ENCODE assay signal across 8 mouse cellular contexts in genomic region chr9:21509772-21510688, GRCm38 (mm10). TPM values are rescaled to one million over a fixed set of nuclear protein-coding genes. Genes with fewer than 3 reads are reported as not detected.
DNase-seq lines count a peak whose midpoint lies in the region; ATAC-seq lines count a peak whose summit lies in the region.

Tmed1 (minus strand) TSS chr9:21510252.

- no peaks in the 10 kb centered on the region for H3K9me3 ChIP-seq in heart, embryonic 13.5 days
- H3K9me3 ChIP-seq in liver, embryonic 12.5 days (replicated peaks): 0 out of 2 replicates have a peak, but pooled peaks cover 5% of the 10 kb centered on the region
- H3K9me3 ChIP-seq in stomach, embryonic 15.5 days: no peaks in the 10 kb centered on the region

- under 1% methylated on average over 44 of the region's 44 CpGs for WGBS in heart, embryonic 13.5 days
- WGBS in liver, embryonic 12.5 days (ENCODE audit: insufficient replicate concordance): under 1% methylated on average over 44 of the region's 44 CpGs
- WGBS in stomach, embryonic 15.5 days: under 1% methylated on average over 44 of the region's 44 CpGs

- peaks cover 42% of the 10 kb centered on the region for H3K36me3 ChIP-seq in heart, embryonic 13.5 days
- H3K36me3 ChIP-seq in liver, embryonic 12.5 days: peaks cover 42% of the 10 kb centered on the region
- peaks cover 30% of the 10 kb centered on the region for H3K36me3 ChIP-seq in stomach, embryonic 15.5 days

- H3K27me3 ChIP-seq in heart, embryonic 13.5 days (replicated peaks): no peaks in the 10 kb centered on the region
- H3K27me3 ChIP-seq in liver, embryonic 12.5 days (replicated peaks): no peaks in the 10 kb centered on the region
- no peaks in the 10 kb centered on the region for H3K27me3 ChIP-seq in stomach, embryonic 15.5 days (replicated peaks)

- H3K4me2 ChIP-seq in heart, embryonic 13.5 days: peak within 1 kb of the TSS; percentile 75
- H3K4me2 ChIP-seq in liver, embryonic 12.5 days: peak within 1 kb of the TSS; percentile 81
- peak within 1 kb of the TSS; percentile 74 for H3K4me2 ChIP-seq in stomach, embryonic 15.5 days

- peak within 1 kb of the TSS; percentile 94 for H3K27ac ChIP-seq in brown adipose tissue, adult 24 weeks (replicated peaks; ENCODE audit: low read depth, low read length)
- peak within 1 kb of the TSS; percentile 88 for H3K27ac ChIP-seq in heart, embryonic 13.5 days (replicated peaks)
- H3K27ac ChIP-seq in liver, embryonic 12.5 days: peak within 1 kb of the TSS; percentile 80
- H3K27ac ChIP-seq in stomach, embryonic 15.5 days: peak within 1 kb of the TSS; percentile 97

- H3K9ac ChIP-seq in heart, embryonic 13.5 days: peak within 1 kb of the TSS; percentile 87
- peak within 1 kb of the TSS; percentile 73 for H3K9ac ChIP-seq in liver, embryonic 12.5 days
- peak within 1 kb of the TSS; percentile 69 for H3K9ac ChIP-seq in stomach, embryonic 15.5 days

- peak; percentile 87 for ATAC-seq in heart, embryonic 13.5 days (ENCODE audit: extremely low read depth, insufficient number of reproducible peaks, low FRiP score, low TSS enrichment)
- ATAC-seq in liver, embryonic 12.5 days: peak; percentile 92
- peak; percentile 96 for ATAC-seq in stomach, embryonic 15.5 days (ENCODE audit: insufficient read depth, low FRiP score, low read depth)

- peak within 1 kb of the TSS; percentile 78 for H3K4me3 ChIP-seq in brown adipose tissue, adult 24 weeks (ENCODE audit: insufficient read depth, low read depth, low read length)
- peak within 1 kb of the TSS; percentile 73 for H3K4me3 ChIP-seq in heart, embryonic 13.5 days
- peak within 1 kb of the TSS; percentile 70 for H3K4me3 ChIP-seq in liver, embryonic 12.5 days
- peak within 1 kb of the TSS; percentile 90 for H3K4me3 ChIP-seq in stomach, embryonic 15.5 days (replicated peaks)

- peak; percentile 83 for DNase-seq in CD4-positive, CD25-positive, alpha-beta regulatory T cell, adult 2 months (ENCODE audit: low read depth, low spot score)
- peak; percentile 68 for DNase-seq in fat pad, adult 2 months (ENCODE audit: extremely low read depth, low read depth, low spot score)
- peak; percentile 98 for DNase-seq in kidney, postnatal 10 days
- peak; percentile 95 for DNase-seq in natural killer cell, adult 2 months (ENCODE audit: low spot score in 2 of 2)

- H3K4me1 ChIP-seq in brown adipose tissue, adult 24 weeks (ENCODE audit: control insufficient read depth, insufficient read depth, insufficient read length, low read length): peaks cover 4% of the 10 kb centered on the region; the same call in 1 of the 2 replicates
- peaks cover 15% of the 10 kb centered on the region for H3K4me1 ChIP-seq in heart, embryonic 13.5 days
- H3K4me1 ChIP-seq in liver, embryonic 12.5 days: peaks cover 33% of the 10 kb centered on the region
- peaks cover 11% of the 10 kb centered on the region for H3K4me1 ChIP-seq in stomach, embryonic 15.5 days

RNA-seq across cellular contexts. Expression of gene Tmed1, which starts in this region (rescaled TPM):
- 19.3 and 24.6 TPM in 2 replicates for polyA plus RNA-seq in brown adipose tissue, adult 24 weeks (2012; ENCODE audit: insufficient read depth, insufficient read length, missing spikeins)
- 88.9 and 103 TPM in 2 replicates for polyA plus RNA-seq in heart, embryonic 13.5 days (2015; fragmentation: Nextera tagmentation; extraction: Ambion mirVana)
- polyA plus RNA-seq in liver, embryonic 12.5 days (2016; fragmentation: Nextera tagmentation; extraction: Ambion mirVana): 42.8 and 44.0 TPM in 2 replicates
- 85.8 and 90.5 TPM in 2 replicates for polyA plus RNA-seq in stomach, embryonic 15.5 days (2015; fragmentation: Nextera tagmentation; extraction: Ambion mirVana)

Comparison
In these comparisons a context has a peak if more than half of its experiments do, and no peak if none do; other contexts are left out.
1. Peak in every context shown above with its lines: DNase-seq, ATAC-seq, H3K4me3 ChIP-seq and H3K27ac ChIP-seq.